Mouse (Mus musculus): ENCODE data around the gene Rasal2.

Gene Rasal2

GRCm38 (mm10) chr1:157343519-157343918 lies 68.9 kb downstream of the Rasal2 start:
- no peak for DNase-seq (ENCODE audit: low spot score in 2 of 2)

GRCm38 (mm10) chr1:157334834-157335233 lies 77.6 kb downstream of the Rasal2 start:
- DNase-seq (ENCODE audit: low spot score in 2 of 2): no peak

DNA sequence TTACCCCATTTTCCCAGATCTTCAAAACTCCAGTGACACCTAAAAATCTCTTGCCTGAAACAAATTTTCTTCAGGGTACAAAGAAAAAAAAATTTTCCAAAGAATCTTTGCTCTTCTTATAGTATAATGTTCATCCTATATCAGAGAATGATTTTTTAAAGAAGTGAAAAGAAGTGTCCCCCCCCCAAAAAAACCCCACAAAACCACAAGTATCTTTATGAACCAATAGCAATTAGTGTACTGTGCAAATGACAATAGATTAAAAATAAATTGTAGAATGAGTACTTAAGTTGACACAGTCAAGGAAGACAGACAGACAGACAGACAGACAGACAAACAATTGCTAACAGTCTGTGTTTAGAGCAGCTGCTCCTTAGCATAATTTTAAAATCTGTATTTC lies 84.3 kb downstream of the Rasal2 start:
- DNase-seq (ENCODE audit: low spot score in 2 of 2): no peak

DNA sequence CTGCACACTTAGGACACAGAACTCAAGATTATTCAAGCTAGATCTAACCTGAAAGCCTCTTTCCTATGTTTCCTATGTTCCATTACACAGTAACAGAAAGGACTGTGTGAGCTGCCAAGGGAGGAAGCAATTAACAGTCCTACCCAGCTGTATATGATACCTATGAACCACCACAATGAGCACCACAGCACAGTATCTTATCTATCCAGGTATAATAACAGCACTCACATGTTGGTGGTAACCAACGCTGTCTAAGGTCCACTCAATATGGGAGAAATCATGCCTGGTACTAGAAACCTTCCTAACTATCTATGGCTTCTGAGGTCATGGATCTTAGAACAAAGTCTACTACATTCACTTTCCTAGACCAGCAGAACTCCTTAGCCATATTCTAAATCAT lies 89.3 kb downstream of the Rasal2 start:
- no peak for DNase-seq (ENCODE audit: low spot score in 2 of 2)

DNA sequence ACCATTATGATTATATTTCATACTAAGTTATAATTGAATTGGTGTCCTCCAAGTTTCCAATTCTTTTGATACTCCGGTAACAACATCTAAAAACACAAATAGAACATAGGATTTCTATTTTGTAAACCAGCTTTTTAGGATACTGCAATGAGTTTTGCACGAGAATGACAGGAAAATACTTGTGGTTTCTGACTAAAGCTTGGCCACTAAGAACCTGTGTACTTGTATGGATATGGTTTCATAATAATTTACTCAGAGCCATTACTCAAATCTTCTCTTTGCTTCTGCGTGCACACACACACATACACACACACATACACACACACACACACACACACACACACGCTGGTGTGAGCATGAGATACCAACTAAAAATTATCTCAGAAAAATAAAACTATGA lies 93.5 kb downstream of the Rasal2 start:
- DNase-seq (ENCODE audit: low spot score in 2 of 2): no peak

- no peak for DNase-seq (ENCODE audit: low spot score in 2 of 2)
These were observed 111.1 kb downstream of the Rasal2 start for GRCm38 (mm10) chr1:157301266-157301665.

- DNase-seq (ENCODE audit: low spot score in 2 of 2): no peak
These were observed 112.8 kb downstream of the Rasal2 start for GRCm38 (mm10) chr1:157299559-157299958.

- no peak for DNase-seq (ENCODE audit: low spot score in 2 of 2)
These were observed 113.4 kb downstream of the Rasal2 start for GRCm38 (mm10) chr1:157298990-157299389.

GRCm38 (mm10) chr1:157297137-157297536 lies 115.3 kb downstream of the Rasal2 start:
- DNase-seq (ENCODE audit: low spot score in 2 of 2): no peak

GRCm38 (mm10) chr1:157295868-157296267 lies 116.5 kb downstream of the Rasal2 start:
- DNase-seq (ENCODE audit: low spot score in 2 of 2): no peak

- no peak for DNase-seq (ENCODE audit: low spot score in 2 of 2)
These were observed 122.2 kb downstream of the Rasal2 start for GRCm38 (mm10) chr1:157290173-157290572.

GRCm38 (mm10) chr1:157289251-157289650 lies 123.1 kb downstream of the Rasal2 start:
- no peak for DNase-seq (ENCODE audit: low spot score in 2 of 2)

GRCm38 (mm10) chr1:157286561-157286960 lies 125.8 kb downstream of the Rasal2 start:
- DNase-seq (ENCODE audit: low spot score in 2 of 2): peak; percentile 44 to 53

- no peak for DNase-seq (ENCODE audit: low spot score in 2 of 2)
These were observed 127.0 kb downstream of the Rasal2 start for GRCm38 (mm10) chr1:157285366-157285765.

GRCm38 (mm10) chr1:157280781-157281180 lies 131.6 kb downstream of the Rasal2 start:
- no peak for DNase-seq (ENCODE audit: low spot score in 2 of 2)

GRCm38 (mm10) chr1:157275672-157276307 lies 136.6 kb downstream of the Rasal2 start:
- no peak for DNase-seq (ENCODE audit: low spot score in 2 of 2)

- peak in 1 of 2 experiments; percentile 45 for DNase-seq (ENCODE audit: low spot score in 2 of 2)
These were observed 144.5 kb downstream of the Rasal2 start for GRCm38 (mm10) chr1:157267894-157268293.

- peak; percentile 33 to 45 for DNase-seq (ENCODE audit: low spot score in 2 of 2)
These were observed 155.8 kb downstream of the Rasal2 start for GRCm38 (mm10) chr1:157256562-157256961.

DNA sequence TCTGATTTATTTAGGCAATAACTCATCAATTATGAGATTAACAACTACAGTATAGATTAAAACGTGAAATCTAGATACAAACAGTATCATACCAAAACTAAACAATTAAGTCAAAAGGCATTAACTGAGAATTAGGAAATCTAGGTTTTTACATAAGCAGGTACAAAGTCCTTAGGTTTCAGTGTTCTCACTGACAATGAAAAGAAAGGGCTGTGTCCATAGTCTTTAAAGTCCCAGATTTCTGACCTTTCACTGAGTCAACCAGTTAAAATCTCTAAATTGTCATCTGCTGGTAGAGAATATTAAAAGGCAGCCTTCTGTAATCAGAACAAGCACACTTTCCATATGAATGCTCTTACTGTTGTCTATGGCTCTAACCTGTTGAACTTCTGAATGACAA lies 156.6 kb downstream of the Rasal2 start:
- DNase-seq (ENCODE audit: low spot score in 2 of 2): no peak

DNA sequence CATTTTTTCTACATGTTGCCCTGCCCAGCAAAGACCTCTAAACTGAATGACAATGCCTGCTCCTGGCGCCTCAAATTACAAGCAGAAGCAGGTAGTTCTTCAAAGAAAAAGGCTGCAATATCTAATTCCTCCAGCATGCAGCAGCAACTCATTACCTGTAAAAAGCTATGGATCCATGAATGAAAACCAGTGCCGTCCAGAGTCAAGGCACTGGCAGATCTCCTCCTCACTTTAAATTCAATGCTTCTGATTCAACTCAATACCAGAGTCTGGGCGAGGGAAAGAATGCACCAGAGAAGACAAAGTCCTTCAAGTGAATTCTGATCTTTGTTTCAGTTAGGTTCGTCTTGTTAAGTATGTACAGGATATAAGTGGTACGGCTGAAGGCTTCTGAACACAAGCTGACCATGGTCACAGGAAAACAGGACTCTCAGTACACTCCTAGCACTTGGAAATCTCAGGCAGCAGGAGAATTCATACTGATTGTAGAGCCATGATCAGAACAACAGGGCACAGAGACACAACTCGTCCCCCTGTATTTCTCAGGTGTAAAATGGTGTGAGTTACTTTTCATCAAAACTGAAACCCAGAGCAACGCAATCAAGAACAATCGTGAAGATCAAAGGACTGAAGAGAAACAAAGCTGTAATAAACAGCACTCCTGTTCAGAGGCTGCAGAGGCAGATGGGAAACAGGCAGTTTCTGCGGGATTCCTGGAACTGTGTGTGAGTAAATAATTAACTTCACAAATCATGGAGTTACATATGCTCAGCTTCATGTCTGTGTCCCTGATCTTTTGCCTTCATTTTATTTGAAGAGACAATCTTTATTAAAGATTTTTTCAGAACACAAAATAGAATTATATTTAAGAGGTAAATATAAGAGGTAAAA lies 158.6 kb downstream of the Rasal2 start:
- no peak for DNase-seq (ENCODE audit: low spot score in 2 of 2)

DNA sequence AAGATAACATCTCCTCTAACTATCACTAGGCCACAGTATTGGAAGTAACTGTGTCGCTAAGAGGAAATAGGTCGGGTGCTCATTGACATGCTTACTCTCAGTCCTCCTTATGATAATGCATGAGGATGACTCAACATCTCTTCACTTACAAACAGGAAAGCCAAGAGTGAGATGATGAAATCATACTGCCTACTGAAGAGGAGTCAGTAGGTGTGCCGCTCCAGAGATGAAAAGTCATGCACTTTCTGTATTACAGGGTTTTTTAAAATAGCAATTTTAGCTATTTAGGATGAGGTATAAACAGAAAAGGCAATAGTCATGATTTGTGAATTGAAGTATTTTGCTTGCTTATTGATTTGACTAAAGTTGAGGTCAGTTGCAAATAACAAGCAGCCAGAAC lies 164.3 kb downstream of the Rasal2 start:
- no peak for DNase-seq (ENCODE audit: low spot score in 2 of 2)

- no peak for DNase-seq (ENCODE audit: low spot score in 2 of 2)
These were observed 165.1 kb downstream of the Rasal2 start for GRCm38 (mm10) chr1:157247341-157247740.

GRCm38 (mm10) chr1:157246779-157247178 lies 165.6 kb downstream of the Rasal2 start:
- DNase-seq (ENCODE audit: low spot score in 2 of 2): no peak
